Mouse (Mus musculus) intestine, postnatal 0 days (tissue): ENCODE results near the gene Rnd1. TPM values are rescaled to one million over a fixed set of nuclear protein-coding genes. Genes with fewer than 3 reads are reported as not detected.
A peak's percentile ranks its signal among the peaks of the same experiment; 100 is the strongest.

Experiments used
- ATAC-seq: fragments of 200-750 bp; cut with Nextera tagmentation; 2 replicates; pipeline ENCODE4 v1.8.0; 2017; ENCODE audit warnings: mild to moderate bottlenecking, moderate TSS enrichment, moderate library complexity
- H3K27ac ChIP-seq: fragments of 300-500 bp; sonication (generic); 2 replicates; pipeline ENCODE4 v1.5.1; 2014; ENCODE audit warnings: mild to moderate bottlenecking, low read depth, low read length, moderate library complexity
- H3K27me3 ChIP-seq: fragments of 300-500 bp; sonication (generic); replicated peaks from 2 replicates; pipeline ENCODE4 v1.6.1; 2014; ENCODE audit warnings: low read length, mixed read lengths; ENCODE audit not compliant: control insufficient read depth, insufficient read depth
- H3K36me3 ChIP-seq: fragments of 300-500 bp; sonication (generic); 2 replicates; pipeline ENCODE4 v1.6.1; 2014; ENCODE audit warnings: mild to moderate bottlenecking, moderate library complexity; ENCODE audit not compliant: control insufficient read depth, insufficient read depth
- H3K4me1 ChIP-seq: fragments of 300-500 bp; sonication (generic); replicated peaks from 2 replicates; pipeline ENCODE4 v1.6.1; 2014; ENCODE audit warnings: antibody characterized with exemption, low read length, mixed read lengths; ENCODE audit not compliant: control insufficient read depth, insufficient read depth
- H3K4me2 ChIP-seq: fragments of 300-500 bp; sonication (generic); replicated peaks from 2 replicates; pipeline ENCODE4 v1.6.1; 2014; ENCODE audit warnings: low read depth, mild to moderate bottlenecking, moderate library complexity
- H3K4me3 ChIP-seq: fragments of 300-500 bp; sonication (generic); 2 replicates; pipeline ENCODE4 v1.5.1; 2014; ENCODE audit warnings: low read depth, low read length
- H3K9ac ChIP-seq: fragments of 300-500 bp; sonication (generic); 2 replicates; pipeline ENCODE4 v1.6.1; 2014; ENCODE audit warnings: mild to moderate bottlenecking, low read depth, low read length
- H3K9me3 ChIP-seq: fragments of 300-500 bp; sonication (generic); 2 replicates; pipeline ENCODE4 v1.6.1; 2016; ENCODE audit warnings: mixed run types; ENCODE audit not compliant: control insufficient read depth
- CTCF ChIP-seq: sonication (generic); IDR thresholded peaks from 2 replicates; pipeline ENCODE4 v1.5.1; 2016; ENCODE audit warnings: low read depth, mild to moderate bottlenecking, control low read depth, antibody characterized with exemption, moderate library complexity
- WGBS: fragments of 180-500 bp; shearing (Covaris S2); extraction: QIAGEN DNeasy Blood & Tissue Kit; methylation state at CpG from one replicate; pipeline ENCODE4 v1.1.7; 2014; 5-methylcytosine and 5-hydroxymethylcytosine counted together
- polyA plus RNA-seq: library from polyadenylated mRNA; unstranded; fragments of >200 nt; fragmentation: Nextera tagmentation; extraction: Ambion mirVana; gene quantifications from 2 replicates; pipeline ENCODE4 v1.2.1, GENCODE M21; 2015

Gene Rnd1
- polyA plus RNA-seq, 1 experiment from 2014 or later: 1.1 TPM

GRCm38 (mm10) chr15:98651431-98651830 lies 25.8 kb downstream of the Rnd1 start:
- Histone ChIP-seq H3K27me3 (no peaks in the 10 kb centered on the region), H3K9ac (no peak overlapping the region), H3K4me1 (no peaks in the 10 kb centered on the region), H3K9me3 (no peaks in the 10 kb centered on the region), H3K4me3 (no peak overlapping the region), H3K36me3 (peaks cover 96% of the 10 kb centered on the region), H3K4me2 (no peak overlapping the region), H3K27ac (no peak overlapping the region)
- 91% methylated on average over 15 of the region's 15 CpGs for WGBS
- TF ChIP-seq CTCF: no peak
- no peak for ATAC-seq

- Histone ChIP-seq H3K9ac (no peak overlapping the region), H3K4me3 (no peak overlapping the region), H3K9me3 (no peaks in the 10 kb centered on the region), H3K36me3 (peaks cover 94% of the 10 kb centered on the region), H3K4me1 (no peaks in the 10 kb centered on the region), H3K27ac (no peak overlapping the region), H3K27me3 (no peaks in the 10 kb centered on the region), H3K4me2 (no peak overlapping the region)
- 84% methylated on average over 3 of the region's 3 CpGs for WGBS
- TF ChIP-seq CTCF: no peak
- no peak for ATAC-seq
These were observed 29.2 kb downstream of the Rnd1 start for GRCm38 (mm10) chr15:98648071-98648470.

GRCm38 (mm10) chr15:98647308-98647707 lies 30.0 kb downstream of the Rnd1 start:
- WGBS: 87% methylated on average over 10 of the region's 10 CpGs

GRCm38 (mm10) chr15:98646737-98647136 lies 30.5 kb downstream of the Rnd1 start:
- H3K27ac ChIP-seq: no peak overlapping the region
- no peak overlapping the region for H3K4me2 ChIP-seq
- no peaks in the 10 kb centered on the region for H3K9me3 ChIP-seq
- no peaks in the 10 kb centered on the region for H3K4me1 ChIP-seq
- peaks cover 89% of the 10 kb centered on the region for H3K36me3 ChIP-seq
- no peak overlapping the region for H3K9ac ChIP-seq
- ATAC-seq: no peak
- 75% methylated on average over 8 of the region's 8 CpGs for WGBS
- no peak for TF ChIP-seq CTCF
- H3K4me3 ChIP-seq: no peak overlapping the region
- no peaks in the 10 kb centered on the region for H3K27me3 ChIP-seq

More at GRCm38 (mm10) chr15:98647308-98647707, 30.0 kb downstream of the Rnd1 start:
- no peak for ATAC-seq
- Histone ChIP-seq H3K4me2 (no peak overlapping the region), H3K9me3 (no peaks in the 10 kb centered on the region), H3K4me3 (no peak overlapping the region), H3K36me3 (peaks cover 92% of the 10 kb centered on the region), H3K9ac (no peak overlapping the region), H3K4me1 (no peaks in the 10 kb centered on the region), H3K27me3 (no peaks in the 10 kb centered on the region), H3K27ac (no peak overlapping the region)
- no peak for TF ChIP-seq CTCF

- no peak for TF ChIP-seq CTCF
- no peak overlapping the region for H3K4me2 ChIP-seq
- WGBS: 81% methylated on average over 24 of the region's 24 CpGs
- no peak overlapping the region for H3K9ac ChIP-seq
- no peaks in the 10 kb centered on the region for H3K9me3 ChIP-seq
- peak; percentile 65; the same call in 1 of the 2 replicates for ATAC-seq
- H3K27ac ChIP-seq: 0 out of 2 replicates have a peak overlapping the region, but pooled peaks have one; percentile 35
- H3K4me1 ChIP-seq: no peaks in the 10 kb centered on the region
- peaks cover 76% of the 10 kb centered on the region for H3K36me3 ChIP-seq
- H3K4me3 ChIP-seq: no peak overlapping the region
- H3K27me3 ChIP-seq: no peaks in the 10 kb centered on the region
These were observed 31.9 kb downstream of the Rnd1 start for GRCm38 (mm10) chr15:98645057-98646026.

- no peak for ATAC-seq
These were observed 32.9 kb downstream of the Rnd1 start for GRCm38 (mm10) chr15:98644406-98644805.

More at GRCm38 (mm10) chr15:98644406-98644805, 32.9 kb downstream of the Rnd1 start:
- no peaks in the 10 kb centered on the region for H3K4me1 ChIP-seq
- no peak overlapping the region for H3K4me3 ChIP-seq
- no peak for TF ChIP-seq CTCF
- H3K9me3 ChIP-seq: no peaks in the 10 kb centered on the region
- H3K36me3 ChIP-seq: peaks cover 70% of the 10 kb centered on the region
- H3K9ac ChIP-seq: no peak overlapping the region
- 83% methylated on average over 12 of the region's 12 CpGs for WGBS
- no peak overlapping the region for H3K4me2 ChIP-seq
- no peaks in the 10 kb centered on the region for H3K27me3 ChIP-seq
- no peak overlapping the region for H3K27ac ChIP-seq
